Mouse (Mus musculus): ENCODE results near the gene Lrp11. TPM values are rescaled to one million over a fixed set of nuclear protein-coding genes. Genes with fewer than 3 reads are reported as not detected.
"Not testable (repeated sequence)": the region's sequence is repeated elsewhere in the genome, so short reads cannot be mapped to it uniquely, and the experiment has no call there.

Gene Lrp11
- polyA plus RNA-seq, 2 experiments: 0.24 to 0.27 TPM

DNA sequence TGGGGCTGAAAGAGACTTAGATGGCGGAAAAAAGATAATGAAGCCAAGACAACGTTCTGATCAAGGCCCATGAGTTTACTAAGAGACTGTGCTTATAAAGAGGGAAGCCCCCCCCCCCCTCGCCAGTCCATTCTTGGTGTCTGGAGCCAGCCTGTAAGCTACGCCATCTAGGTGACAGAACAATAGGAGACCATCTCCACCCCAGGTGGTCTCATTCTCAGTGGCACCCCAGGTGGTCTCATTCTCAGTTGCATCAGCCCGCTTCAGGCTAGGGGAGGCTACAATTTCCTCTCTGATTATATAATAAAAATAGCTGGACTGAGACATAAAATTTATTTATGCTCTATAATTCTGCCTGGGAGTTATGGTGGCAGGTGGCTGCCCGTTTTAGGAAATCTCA lies 22.0 kb downstream of the Lrp11 start:
- Histone ChIP-seq H3K4me1 (replicated peaks; ENCODE audit: control insufficient read depth in 2 of 2, insufficient read depth in 2 of 2, low read length in 1 of 2) (no peaks in the 10 kb centered on the region), H3K9me3 (ENCODE audit: control insufficient read depth, low read length) (no peaks in the 10 kb centered on the region), H3K27ac (no peak overlapping the region), H3K27me3 (ENCODE audit: control insufficient read depth, insufficient read depth, low read length) (no peaks in the 10 kb centered on the region), H3K36me3 (replicated peaks; ENCODE audit: control insufficient read depth, insufficient read depth, low read depth) (no peaks in the 10 kb centered on the region), H3K4me2 (ENCODE audit: low read depth) (no peak overlapping the region), H3K4me3 (ENCODE audit: insufficient read depth in 1 of 2, low read depth in 2 of 2, low read length in 2 of 2) (no peak overlapping the region), H3K9ac (replicated peaks) (no peak overlapping the region)
- DNase-seq (ENCODE audit: low read depth in 3 of 3, low spot score in 3 of 3) (no peak), ATAC-seq (ENCODE audit: insufficient read depth) (no peak)
- 58% methylated on average over 6 of the region's 6 CpGs for WGBS (ENCODE audit: insufficient replicate concordance)
- TF ChIP-seq CTCF (IDR thresholded peaks at IDR 0.05; ENCODE audit: low read depth) (no peak), EP300 (IDR thresholded peaks at IDR 0.05; ENCODE audit: low read depth) (no peak)

DNA sequence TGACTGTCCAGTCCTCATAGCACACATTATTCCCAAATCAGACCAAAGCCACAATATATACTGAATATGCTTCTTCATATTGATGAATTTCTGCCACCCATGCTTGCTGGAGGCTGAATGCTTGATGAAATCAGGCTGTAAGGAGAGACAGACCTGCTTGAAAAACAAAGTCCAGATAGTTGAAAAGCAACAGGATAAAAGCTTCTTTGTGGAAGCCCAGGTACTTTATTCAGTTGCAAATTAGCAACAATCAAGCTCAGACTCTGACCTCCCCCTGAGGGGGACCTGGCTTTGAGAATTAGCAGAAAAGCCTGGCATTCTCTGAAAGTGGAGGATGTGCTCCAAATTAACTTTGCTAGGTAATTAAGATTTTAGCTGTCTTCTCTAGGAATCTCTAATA lies 22.6 kb downstream of the Lrp11 start:
- ATAC-seq (ENCODE audit: insufficient read depth); H3K4me2 ChIP-seq (ENCODE audit: low read depth); H3K4me1 ChIP-seq (replicated peaks; ENCODE audit: control insufficient read depth in 2 of 2, insufficient read depth in 2 of 2, low read length in 1 of 2); H3K9ac ChIP-seq (replicated peaks); DNase-seq (ENCODE audit: low read depth in 3 of 3, low spot score in 3 of 3); H3K9me3 ChIP-seq (ENCODE audit: control insufficient read depth, low read length); H3K27me3 ChIP-seq (ENCODE audit: control insufficient read depth, insufficient read depth, low read length); H3K36me3 ChIP-seq (replicated peaks; ENCODE audit: control insufficient read depth, insufficient read depth, low read depth); H3K4me3 ChIP-seq (ENCODE audit: insufficient read depth in 1 of 2, low read depth in 2 of 2, low read length in 2 of 2); H3K27ac ChIP-seq: not testable (repeated sequence)

- no peak for DNase-seq (ENCODE audit: low read depth in 3 of 3, low spot score in 3 of 3)
- no peak overlapping the region for H3K4me2 ChIP-seq (ENCODE audit: low read depth)
- H3K9me3 ChIP-seq (ENCODE audit: control insufficient read depth, low read length): no peaks in the 10 kb centered on the region
- H3K4me3 ChIP-seq (ENCODE audit: insufficient read depth in 1 of 2, low read depth in 2 of 2, low read length in 2 of 2): no peak overlapping the region
- H3K9ac ChIP-seq (replicated peaks): no peak overlapping the region
- no peak overlapping the region for H3K27ac ChIP-seq
- 74% methylated on average over 8 of the region's 8 CpGs for WGBS (ENCODE audit: insufficient replicate concordance)
- no peaks in the 10 kb centered on the region for H3K4me1 ChIP-seq (replicated peaks; ENCODE audit: control insufficient read depth in 2 of 2, insufficient read depth in 2 of 2, low read length in 1 of 2)
- TF ChIP-seq EP300 (IDR thresholded peaks at IDR 0.05; ENCODE audit: low read depth) (no peak), CTCF (IDR thresholded peaks at IDR 0.05; ENCODE audit: low read depth) (no peak)
- ATAC-seq (ENCODE audit: insufficient read depth): no peak
- no peaks in the 10 kb centered on the region for H3K36me3 ChIP-seq (replicated peaks; ENCODE audit: control insufficient read depth, insufficient read depth, low read depth)
- no peaks in the 10 kb centered on the region for H3K27me3 ChIP-seq (ENCODE audit: control insufficient read depth, insufficient read depth, low read length)
These were observed 25.2 kb downstream of the Lrp11 start for GRCm38 (mm10) chr10:7614834-7615233.

GRCm38 (mm10) chr10:7617146-7617545 lies 27.5 kb downstream of the Lrp11 start:
- 73% methylated on average over 9 of the region's 11 CpGs for WGBS (ENCODE audit: insufficient replicate concordance)

DNA sequence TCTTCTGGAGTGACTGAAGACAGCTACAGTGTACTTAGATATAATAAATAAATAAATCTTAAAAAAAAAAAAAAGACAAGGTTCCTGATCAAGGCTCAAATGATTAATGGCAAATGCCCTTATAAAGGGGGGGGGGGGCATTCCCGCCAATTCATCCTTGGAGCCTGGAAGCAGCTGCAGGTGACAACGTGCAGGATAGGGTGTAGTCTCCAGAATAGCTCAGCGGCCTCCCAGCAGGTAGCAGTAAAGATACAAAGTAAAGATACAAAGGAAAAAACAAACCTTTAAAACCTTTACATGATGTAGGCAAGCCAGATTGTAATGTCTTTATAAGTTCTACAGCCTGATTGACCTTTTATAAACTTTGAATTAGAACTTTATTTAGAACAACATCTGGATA lies 28.0 kb downstream of the Lrp11 start:
- not testable (repeated sequence) for H3K36me3 ChIP-seq (replicated peaks; ENCODE audit: control insufficient read depth, insufficient read depth, low read depth); H3K4me1 ChIP-seq (replicated peaks; ENCODE audit: control insufficient read depth in 2 of 2, insufficient read depth in 2 of 2, low read length in 1 of 2); DNase-seq (ENCODE audit: low read depth in 3 of 3, low spot score in 3 of 3); H3K27ac ChIP-seq; H3K9ac ChIP-seq (replicated peaks); H3K9me3 ChIP-seq (ENCODE audit: control insufficient read depth, low read length); H3K27me3 ChIP-seq (ENCODE audit: control insufficient read depth, insufficient read depth, low read length); H3K4me3 ChIP-seq (ENCODE audit: insufficient read depth in 1 of 2, low read depth in 2 of 2, low read length in 2 of 2); ATAC-seq (ENCODE audit: insufficient read depth); H3K4me2 ChIP-seq (ENCODE audit: low read depth)
- 64% methylated on average over 3 of the region's 3 CpGs for WGBS (ENCODE audit: insufficient replicate concordance)

More at GRCm38 (mm10) chr10:7617146-7617545, 27.5 kb downstream of the Lrp11 start:
- H3K4me1 ChIP-seq (replicated peaks; ENCODE audit: control insufficient read depth in 2 of 2, insufficient read depth in 2 of 2, low read length in 1 of 2); H3K4me3 ChIP-seq (ENCODE audit: insufficient read depth in 1 of 2, low read depth in 2 of 2, low read length in 2 of 2); H3K9ac ChIP-seq (replicated peaks); H3K27ac ChIP-seq; DNase-seq (ENCODE audit: low read depth in 3 of 3, low spot score in 3 of 3); H3K27me3 ChIP-seq (ENCODE audit: control insufficient read depth, insufficient read depth, low read length); H3K36me3 ChIP-seq (replicated peaks; ENCODE audit: control insufficient read depth, insufficient read depth, low read depth); H3K9me3 ChIP-seq (ENCODE audit: control insufficient read depth, low read length); H3K4me2 ChIP-seq (ENCODE audit: low read depth); ATAC-seq (ENCODE audit: insufficient read depth): not testable (repeated sequence)

DNA sequence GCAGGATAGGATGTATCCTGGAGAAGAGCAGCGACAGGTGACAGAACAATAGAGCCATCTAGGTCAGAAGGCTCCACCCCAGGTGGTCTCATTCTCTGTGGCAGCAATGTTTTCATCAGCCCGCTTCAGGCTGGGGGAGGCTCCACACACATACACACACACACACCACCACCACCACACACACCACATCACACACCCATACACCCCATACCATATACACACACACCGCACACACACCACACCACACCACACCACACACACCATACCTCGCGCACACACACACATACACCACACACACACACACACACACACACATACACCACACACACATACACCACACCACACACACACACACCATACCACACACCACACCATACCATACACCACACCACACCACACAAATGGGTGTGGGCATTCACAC lies 30.2 kb downstream of the Lrp11 start:
- Histone ChIP-seq H3K9ac (replicated peaks) (no peak overlapping the region), H3K27ac (no peak overlapping the region), H3K4me3 (ENCODE audit: insufficient read depth in 1 of 2, low read depth in 2 of 2, low read length in 2 of 2) (no peak overlapping the region), H3K27me3 (ENCODE audit: control insufficient read depth, insufficient read depth, low read length) (no peaks in the 10 kb centered on the region), H3K9me3 (ENCODE audit: control insufficient read depth, low read length) (no peaks in the 10 kb centered on the region), H3K4me1 (replicated peaks; ENCODE audit: control insufficient read depth in 2 of 2, insufficient read depth in 2 of 2, low read length in 1 of 2) (peaks cover 0 to 3% of the 10 kb centered on the region in 2 experiments; a peak in 1 of 4 replicates), H3K36me3 (replicated peaks; ENCODE audit: control insufficient read depth, insufficient read depth, low read depth) (no peaks in the 10 kb centered on the region), H3K4me2 (ENCODE audit: low read depth) (no peak overlapping the region)
- 80% methylated on average over 5 of the region's 5 CpGs for WGBS (ENCODE audit: insufficient replicate concordance)
- no peak for TF ChIP-seq EP300 (IDR thresholded peaks at IDR 0.05; ENCODE audit: low read depth)
- TF ChIP-seq CTCF (IDR thresholded peaks at IDR 0.05; ENCODE audit: low read depth): no peak
- no peak for ATAC-seq (ENCODE audit: insufficient read depth)
- DNase-seq (ENCODE audit: low read depth in 3 of 3, low spot score in 3 of 3): no peak

All from liver, embryonic 14.5 days (tissue).